Mouse (Mus musculus): ENCODE measurements around the gene Fibcd1. TPM values are rescaled to one million over a fixed set of nuclear protein-coding genes. Genes with fewer than 3 reads are reported as not detected.

Fibcd1 gene
- polyA plus RNA-seq, 1 experiment from 2014 or later, result not detected

Other genes starting within 250 kb of the Fibcd1 start
- not detected in 2 replicates for gene Prdm12, start 206.0 kb downstream of the Fibcd1 start, polyA plus RNA-seq (2015; fragmentation: Nextera tagmentation; extraction: Ambion mirVana)
- 41.3 and 43.9 TPM in 2 replicates for gene Exosc2, start 175.3 kb downstream of the Fibcd1 start, polyA plus RNA-seq (2015; fragmentation: Nextera tagmentation; extraction: Ambion mirVana)
- gene Abl1, start 157.6 kb downstream of the Fibcd1 start, polyA plus RNA-seq (2015; fragmentation: Nextera tagmentation; extraction: Ambion mirVana), result 25.2 and 27.9 TPM in 2 replicates
- gene Qrfp, start 35.4 kb downstream of the Fibcd1 start, polyA plus RNA-seq (2015; fragmentation: Nextera tagmentation; extraction: Ambion mirVana), result 0.05 and 0.09 TPM in 2 replicates
- gene Lamc3, start 41.3 kb upstream of the Fibcd1 start, polyA plus RNA-seq (2015; fragmentation: Nextera tagmentation; extraction: Ambion mirVana), result 0.32 and 0.43 TPM in 2 replicates
- gene Aif1l, start 104.1 kb upstream of the Fibcd1 start, polyA plus RNA-seq (2015; fragmentation: Nextera tagmentation; extraction: Ambion mirVana), result 65.8 and 67.3 TPM in 2 replicates
- gene Nup214, start 128.4 kb upstream of the Fibcd1 start, polyA plus RNA-seq (2015; fragmentation: Nextera tagmentation; extraction: Ambion mirVana), result 58.1 and 61.3 TPM in 2 replicates
- gene Fam78a, start 238.9 kb upstream of the Fibcd1 start, polyA plus RNA-seq (2015; fragmentation: Nextera tagmentation; extraction: Ambion mirVana), result 29.3 and 32.8 TPM in 2 replicates
- 13.9 and 14.2 TPM in 2 replicates for gene Plpp7, start 249.5 kb upstream of the Fibcd1 start, polyA plus RNA-seq (2015; fragmentation: Nextera tagmentation; extraction: Ambion mirVana)